Mouse (Mus musculus): ENCODE measurements around the gene Reep6. TPM values are rescaled to one million over a fixed set of nuclear protein-coding genes. Genes with fewer than 3 reads are reported as not detected.
A peak's percentile ranks its signal among the peaks of the same experiment; 100 is the strongest.

The Reep6 gene
- polyA plus RNA-seq (2011; ENCODE audit: insufficient read depth, insufficient read length, low read depth, missing spikeins), result 17.3 and 17.6 TPM in 2 replicates

DNA sequence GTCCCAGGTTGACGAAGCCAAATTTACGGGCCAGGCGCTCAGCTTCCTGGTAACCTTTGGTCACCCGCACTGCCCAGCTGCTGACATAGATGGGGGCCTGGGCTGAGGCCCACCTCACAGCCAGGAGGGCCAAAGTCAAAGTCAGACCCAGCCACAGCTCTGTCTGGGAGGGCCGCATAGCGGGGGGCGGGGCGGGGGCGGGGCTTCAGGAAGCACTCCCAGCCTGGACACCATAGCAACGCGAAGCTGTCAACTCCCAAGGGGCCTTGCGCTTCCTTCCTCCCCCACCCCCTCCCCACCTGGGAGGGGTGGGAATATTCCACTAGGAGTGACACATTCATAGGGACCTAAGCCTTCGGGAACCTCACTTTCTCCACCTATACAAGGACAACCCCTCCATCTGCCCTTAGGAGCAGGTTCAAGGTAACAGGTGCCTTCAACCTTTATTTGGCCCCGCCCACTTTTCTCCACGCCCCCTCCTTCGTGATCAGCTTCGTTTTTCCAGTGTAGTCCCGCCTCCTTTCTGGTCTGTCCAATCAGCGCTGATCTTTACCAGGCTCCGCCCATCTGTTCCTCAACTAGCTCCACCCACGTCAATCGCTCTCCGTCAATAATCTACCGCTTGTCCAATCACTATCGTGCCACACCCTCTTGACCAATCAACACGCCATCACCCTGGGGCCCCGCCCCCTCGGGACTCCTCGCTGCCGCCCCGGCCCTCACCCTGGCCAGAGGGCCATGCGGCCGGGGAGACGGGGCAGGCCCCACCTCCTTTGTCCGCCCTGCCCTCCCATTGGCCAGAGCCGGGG, at the start of gene Reep6, which contains the start of gene Pcsk4:
Gene Reep6 (plus strand): TSS at position 681 of the 809 bp plus-strand sequence.
Gene Pcsk4 (minus strand): TSS at position 226 of the 809 bp plus-strand sequence.
- TF ChIP-seq CTCF (IDR thresholded peaks at IDR 0.05; ENCODE audit: low read depth, low read length) (no peak), EP300 (IDR thresholded peaks at IDR 0.05; ENCODE audit: insufficient read depth, low read depth, low read length) (no peak), POLR2A (IDR thresholded peaks at IDR 0.05; ENCODE audit: insufficient read depth, low read length) (no peak)
- Histone ChIP-seq H3K4me1 (ENCODE audit: control insufficient read depth, insufficient read depth, low read length) (peaks cover 2% of the 10 kb centered on the region), H3K9me3 (replicated peaks; ENCODE audit: control insufficient read depth, insufficient read depth, low read length, poor library complexity, severe bottlenecking) (no peaks in the 10 kb centered on the region), H3K27ac (ENCODE audit: insufficient read depth, low read length) (no peak within 1 kb of the TSS), H3K27me3 (ENCODE audit: control insufficient read depth, insufficient read depth, low read length, poor library complexity, severe bottlenecking) (no peaks in the 10 kb centered on the region), H3K9ac (ENCODE audit: low read depth, poor library complexity, severe bottlenecking) (peak within 1 kb of the TSS; percentile 45), H3K4me3 (ENCODE audit: low read depth, low read length) (peak within 1 kb of the TSS; percentile 84), H3K36me3 (ENCODE audit: control insufficient read depth, insufficient read depth, low read length, poor library complexity, severe bottlenecking) (no peaks in the 10 kb centered on the region)

DNA sequence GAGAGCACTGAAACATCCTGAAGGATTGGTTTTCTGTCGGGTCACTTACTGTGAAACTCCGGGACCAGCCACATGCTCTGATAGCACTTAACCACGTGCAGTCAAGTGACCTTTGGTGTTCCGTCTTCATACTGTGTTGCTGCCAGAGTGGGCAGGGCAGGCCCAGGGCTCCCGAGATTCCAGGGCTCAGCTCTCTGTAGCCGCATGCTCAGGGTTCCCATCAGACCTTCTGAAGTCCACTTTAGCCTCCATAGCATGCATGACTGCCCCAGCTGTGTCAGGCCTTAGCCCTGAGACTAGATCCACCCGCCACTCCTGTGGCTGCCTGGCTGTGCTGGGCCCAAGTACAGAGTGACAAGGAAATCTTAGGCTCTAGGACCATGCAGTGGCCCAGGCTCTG, 48.4 kb upstream of the Reep6 start:
- H3K27me3 ChIP-seq (ENCODE audit: control insufficient read depth, insufficient read depth, low read length, poor library complexity, severe bottlenecking), result no peaks in the 10 kb centered on the region
- no peak for TF ChIP-seq EP300 (IDR thresholded peaks at IDR 0.05; ENCODE audit: insufficient read depth, low read depth, low read length)
- no peak for TF ChIP-seq CTCF (IDR thresholded peaks at IDR 0.05; ENCODE audit: low read depth, low read length)
- TF ChIP-seq POLR2A (IDR thresholded peaks at IDR 0.05; ENCODE audit: insufficient read depth, low read length), result no peak
- no peaks in the 10 kb centered on the region for H3K4me1 ChIP-seq (ENCODE audit: control insufficient read depth, insufficient read depth, low read length)
- H3K4me3 ChIP-seq (ENCODE audit: low read depth, low read length), result no peak overlapping the region
- no peak overlapping the region for H3K9ac ChIP-seq (ENCODE audit: low read depth, poor library complexity, severe bottlenecking)
- H3K36me3 ChIP-seq (ENCODE audit: control insufficient read depth, insufficient read depth, low read length, poor library complexity, severe bottlenecking), result peaks cover 66% of the 10 kb centered on the region
- no peaks in the 10 kb centered on the region for H3K9me3 ChIP-seq (replicated peaks; ENCODE audit: control insufficient read depth, insufficient read depth, low read length, poor library complexity, severe bottlenecking)
- H3K27ac ChIP-seq (ENCODE audit: insufficient read depth, low read length), result no peak overlapping the region

DNA sequence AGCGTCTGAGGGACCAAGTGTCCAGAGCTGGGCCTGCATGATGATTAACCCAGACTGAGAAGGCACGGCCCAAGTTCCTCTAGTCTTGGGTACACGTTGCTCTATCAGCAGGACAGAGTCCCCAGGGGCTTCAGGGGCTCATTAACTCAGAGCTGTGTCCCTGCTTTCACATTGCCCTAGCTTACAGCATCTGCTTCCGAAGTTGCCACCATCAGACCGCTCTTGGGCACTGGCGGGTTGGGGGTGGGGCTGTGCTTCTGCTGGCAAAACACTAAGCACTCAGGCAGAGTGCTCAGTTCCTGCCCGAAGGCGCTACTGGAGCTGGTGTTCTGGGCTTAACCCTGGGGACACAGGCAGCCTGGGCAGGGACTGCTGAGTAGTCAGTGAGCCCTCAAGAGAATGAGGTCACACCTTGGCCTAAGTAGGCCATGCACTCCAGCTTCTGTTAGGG, 47.8 kb upstream of the Reep6 start:
- Histone ChIP-seq H3K9ac (ENCODE audit: low read depth, poor library complexity, severe bottlenecking) (no peak overlapping the region), H3K9me3 (replicated peaks; ENCODE audit: control insufficient read depth, insufficient read depth, low read length, poor library complexity, severe bottlenecking) (no peaks in the 10 kb centered on the region), H3K36me3 (ENCODE audit: control insufficient read depth, insufficient read depth, low read length, poor library complexity, severe bottlenecking) (peaks cover 62% of the 10 kb centered on the region), H3K27ac (ENCODE audit: insufficient read depth, low read length) (no peak overlapping the region), H3K27me3 (ENCODE audit: control insufficient read depth, insufficient read depth, low read length, poor library complexity, severe bottlenecking) (no peaks in the 10 kb centered on the region), H3K4me3 (ENCODE audit: low read depth, low read length) (no peak overlapping the region), H3K4me1 (ENCODE audit: control insufficient read depth, insufficient read depth, low read length) (no peaks in the 10 kb centered on the region)
- TF ChIP-seq CTCF (IDR thresholded peaks at IDR 0.05; ENCODE audit: low read depth, low read length), result no peak
- TF ChIP-seq POLR2A (IDR thresholded peaks at IDR 0.05; ENCODE audit: insufficient read depth, low read length), result no peak
- TF ChIP-seq EP300 (IDR thresholded peaks at IDR 0.05; ENCODE audit: insufficient read depth, low read depth, low read length), result no peak

DNA sequence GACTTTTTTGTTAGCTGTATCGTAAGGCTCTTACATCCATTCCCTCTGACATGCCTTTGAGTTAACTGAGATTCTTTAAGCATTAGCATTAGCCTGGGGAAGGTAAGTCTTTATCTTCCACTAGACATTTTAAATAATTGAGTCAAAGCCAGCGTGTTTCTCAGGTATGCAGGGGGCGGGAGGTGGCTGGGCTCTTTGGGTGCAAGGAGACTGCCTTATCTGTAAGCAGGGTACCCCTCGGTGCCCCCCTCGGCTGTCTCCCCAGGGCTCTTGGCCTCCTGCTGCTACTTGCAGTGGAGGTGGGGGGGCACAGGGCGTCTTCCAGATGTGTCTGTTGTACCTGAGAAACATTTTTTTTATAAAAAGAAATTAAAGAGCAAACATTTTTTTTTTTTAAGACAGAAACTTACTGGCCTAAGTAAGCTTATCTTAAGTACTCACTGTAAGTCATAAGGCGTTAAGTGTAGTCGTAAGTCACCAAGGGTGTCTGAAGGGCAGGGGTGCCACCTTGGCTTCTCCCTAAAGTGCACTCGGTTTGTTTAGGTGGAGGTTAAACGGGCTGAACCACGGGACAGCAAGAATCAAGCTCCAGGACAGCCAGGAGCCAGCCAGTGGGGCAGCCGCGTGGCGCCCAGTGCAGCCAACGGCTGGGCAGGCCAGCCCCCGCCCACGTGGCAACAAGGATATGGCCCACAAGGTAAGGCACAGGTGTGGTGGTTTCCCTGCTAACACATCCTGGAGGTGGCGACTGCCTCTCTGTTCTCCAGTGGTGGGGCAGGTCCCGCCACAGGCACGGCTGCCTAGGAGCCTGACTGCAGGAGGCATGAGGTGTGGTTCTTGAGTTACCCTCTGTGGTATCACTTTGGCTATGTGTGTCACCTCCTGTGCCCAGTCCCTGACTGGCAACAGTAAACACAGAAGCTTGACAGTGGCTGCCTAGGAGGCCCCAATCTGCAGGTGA, 47.0 kb upstream of the Reep6 start:
- Histone ChIP-seq H3K4me3 (ENCODE audit: low read depth, low read length) (no peak overlapping the region), H3K27me3 (ENCODE audit: control insufficient read depth, insufficient read depth, low read length, poor library complexity, severe bottlenecking) (no peaks in the 10 kb centered on the region), H3K27ac (ENCODE audit: insufficient read depth, low read length) (no peak overlapping the region), H3K4me1 (ENCODE audit: control insufficient read depth, insufficient read depth, low read length) (no peaks in the 10 kb centered on the region), H3K9me3 (replicated peaks; ENCODE audit: control insufficient read depth, insufficient read depth, low read length, poor library complexity, severe bottlenecking) (no peaks in the 10 kb centered on the region), H3K36me3 (ENCODE audit: control insufficient read depth, insufficient read depth, low read length, poor library complexity, severe bottlenecking) (peaks cover 58% of the 10 kb centered on the region), H3K9ac (ENCODE audit: low read depth, poor library complexity, severe bottlenecking) (no peak overlapping the region)
- no peak for TF ChIP-seq CTCF (IDR thresholded peaks at IDR 0.05; ENCODE audit: low read depth, low read length)
- no peak for TF ChIP-seq POLR2A (IDR thresholded peaks at IDR 0.05; ENCODE audit: insufficient read depth, low read length)
- TF ChIP-seq EP300 (IDR thresholded peaks at IDR 0.05; ENCODE audit: insufficient read depth, low read depth, low read length), result no peak

DNA sequence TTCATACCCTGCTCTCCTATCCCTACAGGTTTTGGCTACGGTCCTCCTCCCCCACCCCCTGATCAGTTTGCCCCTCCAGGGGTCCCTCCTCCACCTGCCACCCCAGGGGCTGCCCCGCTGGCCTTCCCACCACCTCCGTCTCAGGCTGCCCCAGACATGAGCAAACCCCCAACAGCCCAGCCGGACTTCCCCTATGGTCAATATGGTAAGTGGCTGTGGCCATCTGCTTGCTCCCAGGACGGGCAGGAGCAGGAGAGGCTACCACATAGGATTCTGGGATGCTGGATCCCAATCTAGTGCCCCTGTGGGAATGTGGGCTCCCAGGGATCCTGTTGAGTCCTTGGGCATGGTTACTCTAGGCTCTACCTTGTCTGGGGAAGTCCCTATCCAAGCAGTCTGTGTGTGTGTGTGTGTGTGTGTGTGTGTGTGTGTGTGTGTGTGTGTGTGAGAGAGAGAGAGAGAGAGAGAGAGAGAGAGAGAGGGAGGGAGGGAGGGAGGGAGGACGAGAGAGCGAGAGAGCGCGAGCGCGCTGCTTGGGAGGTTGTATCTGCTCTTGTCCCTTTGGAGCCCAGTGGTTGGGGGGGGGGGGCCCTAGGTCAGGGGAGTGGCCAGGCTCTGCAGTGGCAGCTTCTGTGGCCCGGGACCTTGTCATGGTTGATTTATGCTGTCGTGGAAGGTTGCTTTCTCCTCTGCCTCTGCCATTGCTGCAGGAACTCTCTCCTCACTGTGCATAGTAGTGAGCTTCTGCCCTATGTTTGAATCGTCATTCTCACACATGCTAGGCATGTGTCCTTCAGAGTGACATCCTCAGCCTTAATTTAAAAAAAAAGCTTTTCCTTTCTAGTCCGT, 44.3 kb upstream of the Reep6 start:
- Histone ChIP-seq H3K27ac (ENCODE audit: insufficient read depth, low read length) (no peak overlapping the region), H3K9me3 (replicated peaks; ENCODE audit: control insufficient read depth, insufficient read depth, low read length, poor library complexity, severe bottlenecking) (no peaks in the 10 kb centered on the region), H3K4me3 (ENCODE audit: low read depth, low read length) (no peak overlapping the region), H3K9ac (ENCODE audit: low read depth, poor library complexity, severe bottlenecking) (no peak overlapping the region), H3K27me3 (ENCODE audit: control insufficient read depth, insufficient read depth, low read length, poor library complexity, severe bottlenecking) (no peaks in the 10 kb centered on the region), H3K36me3 (ENCODE audit: control insufficient read depth, insufficient read depth, low read length, poor library complexity, severe bottlenecking) (peaks cover 49% of the 10 kb centered on the region), H3K4me1 (ENCODE audit: control insufficient read depth, insufficient read depth, low read length) (no peaks in the 10 kb centered on the region)
- TF ChIP-seq POLR2A (IDR thresholded peaks at IDR 0.05; ENCODE audit: insufficient read depth, low read length) (no peak), CTCF (IDR thresholded peaks at IDR 0.05; ENCODE audit: low read depth, low read length) (no peak), EP300 (IDR thresholded peaks at IDR 0.05; ENCODE audit: insufficient read depth, low read depth, low read length) (no peak)
